Mouse (Mus musculus) midbrain, postnatal 0 days (tissue): ENCODE results near the gene Zfp111. TPM values are rescaled to one million over a fixed set of nuclear protein-coding genes. Genes with fewer than 3 reads are reported as not detected.

Experiments
- ATAC-seq: fragments of 200-750 bp; cut with Nextera tagmentation; 2 replicates; pipeline ENCODE4 v1.8.0; 2017; ENCODE audit warnings: moderate number of reproducible peaks, mild to moderate bottlenecking, moderate TSS enrichment, moderate library complexity; ENCODE audit not compliant: low FRiP score
- DNase-seq: peaks from one replicate; pipeline ENCODE4 v3.0.0-alpha.2; 2015; ENCODE audit warnings: low spot score
- H3K27ac ChIP-seq: fragments of 300-500 bp; sonication (generic); 2 replicates; pipeline ENCODE4 v1.5.1; 2014; ENCODE audit warnings: low read depth, mild to moderate bottlenecking, low read length, mixed read lengths
- H3K27me3 ChIP-seq: fragments of 300-500 bp; sonication (generic); 2 replicates; pipeline ENCODE4 v1.6.1; 2014; ENCODE audit warnings: low read length, control low read depth, mixed read lengths; ENCODE audit not compliant: insufficient read depth
- H3K36me3 ChIP-seq: fragments of 300-500 bp; sonication (generic); 2 replicates; pipeline ENCODE4 v1.6.1; 2014; ENCODE audit warnings: low read length, control low read depth, mixed read lengths; ENCODE audit not compliant: insufficient read depth
- H3K4me1 ChIP-seq: fragments of 300-500 bp; sonication (generic); 2 replicates; pipeline ENCODE4 v1.6.1; 2014; ENCODE audit warnings: mild to moderate bottlenecking, control low read depth, antibody characterized with exemption, low read length, mixed read lengths; ENCODE audit not compliant: insufficient read depth
- H3K4me2 ChIP-seq: fragments of 300-500 bp; sonication (generic); 2 replicates; pipeline ENCODE4 v1.6.1; 2014; ENCODE audit warnings: low read depth, mild to moderate bottlenecking, low read length, mixed read lengths; ENCODE audit not compliant: poor library complexity, severe bottlenecking
- H3K4me3 ChIP-seq: fragments of 300-500 bp; sonication (generic); 2 replicates; pipeline ENCODE4 v1.5.1; 2014; ENCODE audit warnings: low read depth, mild to moderate bottlenecking, low read length, moderate library complexity
- H3K9ac ChIP-seq: fragments of 300-500 bp; sonication (generic); replicated peaks from 2 replicates; pipeline ENCODE4 v1.6.1; 2014; ENCODE audit warnings: mild to moderate bottlenecking, low read length, moderate library complexity, mixed read lengths; ENCODE audit not compliant: poor library complexity, severe bottlenecking
- H3K9me3 ChIP-seq: fragments of 300-500 bp; sonication (generic); 2 replicates; pipeline ENCODE4 v1.6.1; 2016; ENCODE audit warnings: low read length, control low read depth
- CTCF ChIP-seq: IDR thresholded peaks from 2 replicates; pipeline ENCODE4 v1.5.1; 2016; ENCODE audit warnings: antibody characterized with exemption, mild to moderate bottlenecking
- WGBS: fragments of 180-500 bp; shearing (Covaris S2); extraction: QIAGEN DNeasy Blood & Tissue Kit; methylation state at CpG from one replicate; pipeline ENCODE4 v1.1.7; 2014; 5-methylcytosine and 5-hydroxymethylcytosine counted together
- polyA plus RNA-seq: library from polyadenylated mRNA; unstranded; fragments of >200 nt; fragmentation: Nextera tagmentation; extraction: Ambion mirVana; gene quantifications from 2 replicates; pipeline ENCODE4 v1.2.1, GENCODE M21; 2015
- total RNA-seq: library from RNA; depleted of rRNA; stranded (reverse); fragments of >200 nt; gene quantifications from 2 replicates; pipeline ENCODE4 v1.2.3, GENCODE M21; 2014

The Zfp111 gene
- total and polyA plus RNA-seq, 2 experiments from 2014 or later, result 2.6 to 6.7 TPM

GRCm38 (mm10) chr7:24193157-24193556 is 18.1 kb downstream of the Zfp111 start:
- Histone ChIP-seq H3K9me3 (no peaks in the 10 kb centered on the region), H3K4me3 (no peak overlapping the region), H3K4me2 (no peak overlapping the region), H3K4me1 (no peaks in the 10 kb centered on the region), H3K36me3 (peaks cover 13% of the 10 kb centered on the region), H3K27ac (no peak overlapping the region), H3K27me3 (no peaks in the 10 kb centered on the region), H3K9ac (no peak overlapping the region)
- ATAC-seq (no peak), DNase-seq (no peak)
- TF ChIP-seq CTCF, result no peak
- 95% methylated on average over 3 of the region's 3 CpGs for WGBS

GRCm38 (mm10) chr7:24191361-24191760 is 19.9 kb downstream of the Zfp111 start:
- Histone ChIP-seq H3K9ac (no peak overlapping the region), H3K9me3 (no peaks in the 10 kb centered on the region), H3K4me2 (no peak overlapping the region), H3K27ac (no peak overlapping the region), H3K27me3 (no peaks in the 10 kb centered on the region), H3K4me3 (no peak overlapping the region), H3K4me1 (no peaks in the 10 kb centered on the region), H3K36me3 (peaks cover 5% of the 10 kb centered on the region; the same call in 1 of the 2 replicates)
- 96% methylated on average over 2 of the region's 2 CpGs for WGBS
- DNase-seq (no peak), ATAC-seq (no peak)
- TF ChIP-seq CTCF, result no peak

GRCm38 (mm10) chr7:24189571-24189944 is 21.7 kb downstream of the Zfp111 start:
- no peaks in the 10 kb centered on the region for H3K9me3 ChIP-seq
- H3K9ac ChIP-seq, result no peak overlapping the region
- DNase-seq (no peak), ATAC-seq (no peak)
- no peak overlapping the region for H3K4me3 ChIP-seq
- TF ChIP-seq CTCF, result no peak
- H3K27ac ChIP-seq, result no peak overlapping the region
- 74% methylated on average over 5 of the region's 5 CpGs for WGBS
- peaks cover 5% of the 10 kb centered on the region; the same call in 1 of the 2 replicates for H3K36me3 ChIP-seq
- no peaks in the 10 kb centered on the region for H3K27me3 ChIP-seq
- no peak overlapping the region for H3K4me2 ChIP-seq
- H3K4me1 ChIP-seq, result no peaks in the 10 kb centered on the region

GRCm38 (mm10) chr7:24188901-24189570 is 22.2 kb downstream of the Zfp111 start:
- Histone ChIP-seq H3K9ac (no peak overlapping the region), H3K27ac (no peak overlapping the region), H3K36me3 (peaks cover under 1% of the 10 kb centered on the region; the same call in 1 of the 2 replicates), H3K4me2 (no peak overlapping the region), H3K4me3 (no peak overlapping the region), H3K9me3 (no peaks in the 10 kb centered on the region), H3K4me1 (no peaks in the 10 kb centered on the region), H3K27me3 (no peaks in the 10 kb centered on the region)
- WGBS, result 66% methylated on average over 4 of the region's 4 CpGs
- no peak for TF ChIP-seq CTCF
- ATAC-seq (no peak), DNase-seq (no peak)

- DNase-seq (no peak), ATAC-seq (no peak)
- Histone ChIP-seq H3K27me3 (no peaks in the 10 kb centered on the region), H3K27ac (no peak overlapping the region), H3K36me3 (no peaks in the 10 kb centered on the region), H3K4me2 (no peak overlapping the region), H3K4me1 (no peaks in the 10 kb centered on the region), H3K4me3 (no peak overlapping the region), H3K9ac (no peak overlapping the region), H3K9me3 (no peaks in the 10 kb centered on the region)
- WGBS, result 68% methylated on average over 1 of the region's 1 CpGs
- no peak for TF ChIP-seq CTCF
These were observed 23.6 kb downstream of the Zfp111 start for GRCm38 (mm10) chr7:24187611-24188010.

GRCm38 (mm10) chr7:24175337-24175711 is 35.9 kb downstream of the Zfp111 start:
- 0 out of 2 replicates have a peak, but pooled peaks have one; percentile 3 for ATAC-seq
- TF ChIP-seq CTCF, result no peak
- WGBS, result 57% methylated on average over 6 of the region's 6 CpGs

More at GRCm38 (mm10) chr7:24175337-24175711, 35.9 kb downstream of the Zfp111 start:
- Histone ChIP-seq H3K27ac (peak overlapping the region; percentile 83), H3K9me3 (no peaks in the 10 kb centered on the region), H3K4me2 (peak overlapping the region; percentile 45), H3K4me1 (no peaks in the 10 kb centered on the region), H3K36me3 (no peaks in the 10 kb centered on the region), H3K9ac (peak overlapping the region; percentile 73), H3K4me3 (peak overlapping the region; percentile 55), H3K27me3 (no peaks in the 10 kb centered on the region)
- no peak for DNase-seq
